Mouse (Mus musculus): ENCODE data around the gene Gm21812. TPM values are rescaled to one million over a fixed set of nuclear protein-coding genes. Genes with fewer than 3 reads are reported as not detected.
"Not testable (repeated sequence)": the region's sequence is repeated elsewhere in the genome, so short reads cannot be mapped to it uniquely, and the experiment has no call there.

Gene Gm21812
- not detected for total RNA-seq (2021)
- long read RNA-seq, experiment 1: 0 reads
- long read RNA-seq, experiment 2: 0 reads

GRCm38 (mm10) chrY:9347084-9347483, at the start of gene Gm21812:
Gene Gm21812 (minus strand): TSS chrY:9347184.
- H3K27ac ChIP-seq; H3K4me3 ChIP-seq; DNase-seq; intact Hi-C loops (cut with DNase I): not testable (repeated sequence)

Other genes starting within 250 kb of the Gm21812 start
- gene Gm21292, start 213.3 kb downstream of the Gm21812 start, total RNA-seq (2021): not detected
- not detected for gene Gm21721, start 145.0 kb downstream of the Gm21812 start, total RNA-seq (2021)
- not detected for gene Gm21874, start 69.0 kb upstream of the Gm21812 start, total RNA-seq (2021)